Mouse (Mus musculus): ENCODE results near the gene Atcay.
A peak's percentile ranks its signal among the peaks of the same experiment; 100 is the strongest.
"Not testable (repeated sequence)": the region's sequence is repeated elsewhere in the genome, so short reads cannot be mapped to it uniquely, and the experiment has no call there.

Gene Atcay

GRCm38 (mm10) chr10:81179451-81180342, 50.9 kb downstream of the Atcay start:
- DNase-seq (ENCODE audit: low spot score in 2 of 2) = no peak

DNA sequence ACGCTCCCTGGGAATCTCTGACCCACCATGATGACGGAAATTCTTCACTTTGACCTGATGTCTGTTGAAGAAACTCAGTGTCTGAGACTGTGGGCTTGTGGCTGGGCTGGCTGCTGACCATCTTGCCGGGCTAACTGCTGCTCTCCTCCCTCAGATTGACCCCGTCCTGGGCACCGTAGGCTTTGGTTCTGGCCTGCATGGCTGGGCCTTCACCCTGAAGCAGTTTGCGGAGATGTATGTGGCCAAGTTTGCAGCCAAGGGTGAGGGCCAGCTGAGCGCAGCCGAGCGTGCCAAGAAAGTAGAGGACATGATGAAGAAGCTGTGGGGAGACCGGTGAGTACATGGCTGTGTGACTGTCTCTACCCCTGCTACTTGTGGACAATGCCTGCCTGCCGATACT, 51.7 kb downstream of the Atcay start:
- DNase-seq (ENCODE audit: low spot score in 2 of 2) = no peak

DNA sequence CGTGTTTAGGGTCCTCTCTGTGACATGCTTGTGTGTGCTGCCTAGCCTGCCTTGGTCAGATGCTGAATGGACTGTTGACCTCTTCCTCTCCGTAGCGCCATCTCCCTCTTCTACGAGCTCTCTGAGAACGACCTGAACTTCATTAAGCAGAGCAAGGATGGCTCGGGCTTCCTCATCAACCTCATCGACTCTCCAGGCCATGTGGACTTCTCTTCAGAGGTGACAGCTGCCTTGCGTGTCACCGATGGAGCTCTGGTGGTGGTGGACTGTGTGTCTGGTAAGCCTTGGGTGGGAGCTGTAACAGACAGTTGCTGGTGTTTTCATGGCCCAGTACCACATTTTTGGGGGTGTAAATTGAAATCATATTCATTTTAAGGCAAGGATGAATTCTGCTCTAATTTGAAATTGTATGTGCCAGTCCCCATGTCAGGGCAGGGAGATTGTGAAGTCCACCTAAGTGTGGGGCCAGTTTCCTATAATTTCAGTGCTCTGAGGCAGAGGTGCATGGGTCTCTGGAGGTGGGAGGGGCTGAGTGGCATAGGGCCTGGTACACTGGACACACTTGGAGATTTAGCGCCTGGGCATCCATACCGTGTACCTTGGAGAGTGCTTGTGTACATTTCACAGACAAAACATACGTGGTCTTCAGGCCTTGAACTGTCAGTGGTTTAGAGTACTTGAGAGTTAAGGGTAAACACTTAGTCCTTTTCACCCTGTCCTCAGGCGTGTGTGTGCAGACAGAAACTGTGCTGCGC, 52.5 kb downstream of the Atcay start:
- DNase-seq (ENCODE audit: low spot score in 2 of 2) = no peak

GRCm38 (mm10) chr10:81177491-81177925, 53.1 kb downstream of the Atcay start:
- DNase-seq (ENCODE audit: low spot score in 2 of 2) = no peak

DNA sequence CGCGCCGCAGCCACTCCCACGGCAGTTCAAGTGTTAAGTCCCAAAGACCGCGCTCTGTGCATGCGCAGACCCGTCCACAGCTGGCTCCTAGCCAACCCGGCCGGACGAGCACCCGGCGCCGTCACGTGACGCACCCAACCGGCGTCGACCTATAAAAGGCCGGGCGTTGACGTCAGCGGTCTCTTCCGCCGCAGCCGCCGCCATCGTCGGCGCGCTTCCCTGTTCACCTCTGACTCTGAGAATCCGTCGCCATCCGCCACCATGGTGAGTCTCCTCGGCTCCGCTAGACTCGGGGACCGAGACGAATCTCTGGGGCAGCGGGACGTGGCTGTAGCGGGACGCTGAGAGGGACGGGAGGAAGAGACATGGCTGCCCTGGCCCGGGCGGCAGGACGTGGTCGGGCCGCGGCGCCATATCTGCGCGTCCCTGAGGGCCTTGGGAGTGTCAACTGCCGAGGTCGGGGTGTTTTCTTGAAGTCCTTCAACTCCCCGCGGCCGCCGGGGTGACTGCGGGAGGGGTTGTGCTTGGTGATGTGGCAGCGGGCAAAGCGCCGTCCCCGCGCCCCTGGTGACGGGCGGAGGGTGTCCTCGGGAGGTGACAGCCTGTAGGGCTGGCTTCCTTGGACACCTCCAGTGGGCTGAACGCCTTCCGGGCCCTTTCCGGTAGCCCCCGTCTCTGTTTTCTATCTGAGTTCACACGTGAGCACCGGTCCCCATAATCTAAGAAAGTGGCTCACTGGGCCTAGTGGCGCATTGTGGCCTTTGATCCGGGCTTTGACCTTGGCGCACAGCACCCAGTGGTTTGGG, 54.0 kb downstream of the Atcay start, which contains the start of gene Eef2:
TSS of gene Eef2 (plus strand) at position 166 of the 806 bp plus-strand sequence.
- DNase-seq (ENCODE audit: low spot score in 2 of 2) = peak; percentile 96 to 98

DNA sequence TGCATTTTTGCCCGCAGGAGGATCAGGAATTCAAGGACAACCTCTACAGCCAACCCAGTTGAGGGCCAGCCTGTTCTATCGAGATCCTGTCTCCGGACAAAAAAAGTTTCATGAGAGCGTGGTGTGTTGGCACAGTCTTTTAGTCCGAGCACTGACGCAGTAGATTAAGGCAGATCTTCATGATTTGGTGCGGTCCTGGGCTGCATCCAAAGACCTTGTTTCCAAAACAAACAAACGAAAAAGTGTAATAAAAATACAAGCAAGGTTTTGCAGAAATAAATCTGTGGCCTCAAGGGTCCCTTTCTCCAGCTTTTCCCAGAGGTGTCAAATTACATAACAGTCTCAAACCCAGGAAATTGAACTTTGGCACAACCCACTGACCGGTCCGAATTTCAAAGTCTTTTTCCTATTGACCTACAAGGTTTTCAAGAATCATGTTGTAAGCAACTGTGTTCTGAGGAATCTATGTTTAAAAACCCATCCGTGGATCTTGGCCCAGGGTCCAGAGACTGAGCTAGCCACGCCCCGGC, 54.6 kb downstream of the Atcay start:
- no peak for DNase-seq (ENCODE audit: low spot score in 2 of 2)

GRCm38 (mm10) chr10:81175345-81175701, 55.3 kb downstream of the Atcay start:
- not testable (repeated sequence) for DNase-seq (ENCODE audit: low spot score in 2 of 2)

DNA sequence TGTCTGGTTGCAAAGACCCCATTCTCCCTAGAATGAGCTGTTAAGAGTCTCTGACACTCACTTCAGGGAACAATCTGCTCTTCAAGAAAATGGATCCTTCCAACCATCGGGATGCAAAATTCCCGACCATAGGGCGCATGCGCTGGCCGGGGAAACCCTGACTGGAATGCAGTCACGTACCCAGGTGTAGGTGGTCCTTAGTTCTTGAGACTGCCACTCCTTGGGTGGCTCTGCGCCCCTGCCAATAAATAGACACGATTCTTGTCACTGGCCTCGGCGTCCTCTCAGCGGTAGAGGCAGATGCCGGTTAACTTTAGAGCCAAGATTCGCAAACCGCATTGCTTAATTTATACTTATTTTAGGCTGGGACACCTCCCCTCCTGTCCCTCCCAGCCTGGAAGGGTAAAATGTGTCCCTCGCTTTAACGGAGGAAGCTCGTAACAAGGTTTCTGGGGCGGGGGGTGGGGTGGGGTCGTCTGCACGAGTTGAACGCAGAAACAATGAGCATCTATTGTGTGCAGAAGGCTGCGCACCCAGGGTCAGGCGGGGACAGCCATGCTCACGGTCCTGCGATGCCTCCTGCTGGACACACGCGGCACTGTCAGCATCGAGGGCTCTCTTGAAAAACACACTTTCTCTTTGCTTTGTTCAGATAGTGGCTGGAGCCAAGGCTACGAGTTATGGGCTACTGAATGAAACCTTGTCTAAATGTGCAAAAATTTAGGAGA, 55.9 kb downstream of the Atcay start:
- peak; percentile 74 for DNase-seq (ENCODE audit: low spot score in 2 of 2)

GRCm38 (mm10) chr10:81173132-81173531, 57.5 kb downstream of the Atcay start:
- DNase-seq (ENCODE audit: low spot score in 2 of 2) = peak; percentile 65 to 77

DNA sequence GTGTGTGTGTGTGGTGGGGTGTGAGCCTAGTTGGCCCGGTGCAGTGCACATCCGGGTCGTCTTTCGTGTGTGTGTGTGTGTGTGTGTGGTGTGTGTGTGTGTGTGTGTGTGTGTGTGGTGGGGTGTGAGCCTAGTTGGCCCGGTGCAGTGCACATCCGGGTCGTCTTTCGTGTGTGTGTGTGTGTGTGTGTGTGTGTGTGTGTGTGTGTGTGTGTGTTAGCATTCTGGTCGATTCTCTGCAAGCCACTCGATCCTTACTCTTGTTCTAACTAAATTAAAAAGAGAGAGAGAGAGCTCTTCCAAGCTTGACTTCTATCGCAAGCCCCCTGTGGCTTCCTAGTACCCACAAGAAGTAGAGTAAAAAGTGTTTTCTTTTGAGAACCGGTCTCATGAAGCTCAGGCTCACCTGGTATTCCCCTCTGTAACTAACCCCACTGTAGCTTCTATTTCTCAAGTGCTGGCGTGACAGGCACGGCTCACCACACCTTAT, 61.2 kb downstream of the Atcay start:
- DNase-seq (ENCODE audit: low spot score in 2 of 2) = not testable (repeated sequence)

DNA sequence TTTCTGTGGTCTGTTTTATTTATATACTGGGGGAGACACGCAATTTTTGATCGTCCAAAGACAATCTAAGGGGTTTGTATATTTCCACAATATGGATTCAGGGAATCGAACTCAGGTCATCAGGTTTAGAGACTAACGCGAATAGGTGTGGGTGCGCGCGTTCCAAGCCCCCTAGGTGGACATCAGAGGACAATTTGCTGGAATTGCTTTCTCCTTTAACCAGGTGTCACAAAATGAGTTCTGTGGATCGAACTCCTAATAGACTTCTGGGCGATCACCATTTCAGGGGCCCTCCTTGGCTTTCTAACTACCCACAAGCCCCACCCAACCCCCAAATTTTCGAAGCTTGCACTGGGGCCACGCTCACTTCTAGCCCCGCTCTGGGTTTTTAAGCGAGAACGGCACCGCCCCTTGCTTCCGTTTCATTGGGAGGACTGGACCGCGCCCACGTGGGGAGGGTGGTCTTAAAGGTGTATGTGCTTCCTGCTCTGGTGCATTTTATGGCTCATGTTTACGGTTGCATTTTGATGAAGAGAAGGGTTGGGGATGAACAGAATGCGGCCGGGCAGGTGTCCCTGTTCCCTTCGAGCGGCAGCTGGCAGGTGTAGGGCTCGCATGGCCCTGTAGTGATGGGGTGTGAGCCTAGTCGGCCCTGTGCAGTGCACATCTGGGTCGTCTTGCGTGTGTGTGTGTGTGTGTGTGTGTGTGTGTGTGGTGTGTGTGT, 62.0 kb downstream of the Atcay start:
- DNase-seq (ENCODE audit: low spot score in 2 of 2) = peak; percentile 68 to 75

- no peak for DNase-seq (ENCODE audit: low spot score in 2 of 2)
These were observed 62.6 kb downstream of the Atcay start for GRCm38 (mm10) chr10:81168087-81168431.

GRCm38 (mm10) chr10:81167200-81168086, 63.2 kb downstream of the Atcay start, which contains the start of gene Pias4:
Pias4 (minus strand) TSS chr10:81167923.
- peak; percentile 100 for DNase-seq (ENCODE audit: low spot score in 2 of 2)

DNA sequence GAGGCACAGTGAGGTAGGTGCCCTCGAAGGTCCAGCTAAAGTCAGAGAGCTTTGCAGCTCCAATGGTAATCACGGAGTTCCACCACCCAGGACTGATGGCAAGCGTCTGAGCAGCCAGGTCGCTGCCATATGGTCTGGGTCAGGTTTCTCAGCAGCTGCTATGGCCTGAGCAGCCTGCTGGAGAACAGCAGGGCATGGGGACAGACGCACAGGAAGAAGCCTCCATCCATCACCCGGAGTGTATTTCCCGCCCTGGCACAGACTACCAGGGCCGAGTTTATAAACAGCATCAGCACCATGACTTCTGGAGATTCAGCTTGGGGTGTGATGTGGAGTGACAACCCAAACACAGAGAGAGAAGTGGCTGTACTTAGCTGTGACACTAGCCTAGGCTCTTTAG, 65.5 kb downstream of the Atcay start:
- DNase-seq (ENCODE audit: low spot score in 2 of 2) = no peak

GRCm38 (mm10) chr10:81162318-81162652, 68.3 kb downstream of the Atcay start:
- no peak for DNase-seq (ENCODE audit: low spot score in 2 of 2)

GRCm38 (mm10) chr10:81161602-81162317, 68.9 kb downstream of the Atcay start:
- DNase-seq (ENCODE audit: low spot score in 2 of 2) = no peak

- no peak for DNase-seq (ENCODE audit: low spot score in 2 of 2)
These were observed 75.9 kb downstream of the Atcay start for GRCm38 (mm10) chr10:81154736-81155135.

Measured in right cerebral cortex, postnatal 36 days (tissue).